Mouse (Mus musculus) heart, adult 2 months (tissue): ENCODE measurements around the gene Olfr33. TPM values are rescaled to one million over a fixed set of nuclear protein-coding genes. Genes with fewer than 3 reads are reported as not detected.
A peak's percentile ranks its signal among the peaks of the same experiment; 100 is the strongest.

ENCODE experiments used
- DNase-seq, 2 experiments: peaks; one replicate each; pipeline ENCODE4 v3.0.0; 2021
- H3K27ac ChIP-seq: fragments of 200-600 bp; 2 replicates; pipeline ENCODE4 v1.8.1; 2022
- H3K27me3 ChIP-seq: fragments of 200-500 bp; 2 replicates; pipeline ENCODE4 v1.6.1; 2012; ENCODE audit warnings: mild to moderate bottlenecking, low read length, inconsistent platforms, mixed read lengths; ENCODE audit not compliant: control insufficient read depth, insufficient read depth
- H3K36me3 ChIP-seq: fragments of 200-500 bp; 2 replicates; pipeline ENCODE4 v1.6.1; 2012; ENCODE audit warnings: low read length, inconsistent platforms; ENCODE audit not compliant: control insufficient read depth, insufficient read depth
- H3K4me1 ChIP-seq: fragments of 200-500 bp; 2 replicates; pipeline ENCODE4 v1.6.1; 2011; ENCODE audit warnings: low read length; ENCODE audit not compliant: control insufficient read depth, insufficient read depth
- H3K4me3 ChIP-seq: fragments of 200-600 bp; 2 replicates; pipeline ENCODE4 v1.8.1; 2022
- H3K79me2 ChIP-seq: fragments of 200-500 bp; replicated peaks from 2 replicates; pipeline ENCODE4 v1.6.1; 2012; ENCODE audit warnings: mild to moderate bottlenecking, inconsistent platforms, low read length, moderate library complexity, mixed read lengths; ENCODE audit not compliant: control insufficient read depth, insufficient read depth
- H3K9ac ChIP-seq: fragments of 200-500 bp; 2 replicates; pipeline ENCODE4 v1.6.1; 2012; ENCODE audit warnings: low read depth, mild to moderate bottlenecking, control low read depth, inconsistent platforms, low read length, mixed read lengths
- CTCF ChIP-seq: fragments of 200-600 bp; IDR thresholded peaks from 2 replicates; pipeline ENCODE4 v1.8.1; 2022; ENCODE audit warnings: antibody characterized with exemption, mild to moderate bottlenecking, moderate library complexity
- EP300 ChIP-seq: fragments of 200-500 bp; IDR thresholded peaks from 2 replicates; pipeline ENCODE4 v1.6.1; 2011; ENCODE audit warnings: low read depth, low read length, control low read depth; ENCODE audit not compliant: insufficient read depth
- POLR2A ChIP-seq: fragments of 200-500 bp; IDR thresholded peaks from 2 replicates; pipeline ENCODE4 v1.6.1; 2011; ENCODE audit warnings: mild to moderate bottlenecking, low read depth, low read length, control low read depth; ENCODE audit not compliant: insufficient read depth
- WGBS: fragments of 180-500 bp; shearing (Covaris S2); methylation state at CpG from one replicate; pipeline ENCODE4 v1.1.7; 2018; 5-methylcytosine and 5-hydroxymethylcytosine counted together
- intact Hi-C: fragments of 180-260 bp; cut with DNase I; formaldehyde crosslinking; loops from one replicate; pipeline ENCODE4 v1.15.1; 2025
- long read RNA-seq: library from polyadenylated mRNA; stranded (forward); transcript quantifications from one replicate; pipeline ENCODE4 v2.0.0, GENCODE M21; 2021
- polyA plus RNA-seq: library from polyadenylated mRNA; depleted of rRNA; stranded (reverse); fragments of >200 nt; gene quantifications from 2 replicates; pipeline ENCODE4 v1.2.3, GENCODE M21; 2012; rRNA removed
- total RNA-seq, 2 experiments: library from RNA; stranded (reverse); gene quantifications; 2 replicates each; pipeline ENCODE4 v1.2.3; 2021

Gene Olfr33
- total RNA-seq (not detected), polyA plus RNA-seq (0.33 TPM in 1 of 2 replicates, not detected in the other)
- long read RNA-seq: 0 reads

GRCm38 (mm10) chr7:102718970-102719369, at the start of gene Olfr33:
Gene Olfr33 (minus strand): TSS chr7:102719070.
- no peak within 1 kb of the TSS for H3K27ac ChIP-seq
- H3K79me2 ChIP-seq: no peaks in the 10 kb centered on the region
- intact Hi-C loops: no loop called here
- H3K4me1 ChIP-seq: no peaks in the 10 kb centered on the region
- 30% methylated on average over 1 of the region's 1 CpGs for WGBS
- H3K4me3 ChIP-seq: no peak within 1 kb of the TSS
- no peak for DNase-seq
- H3K36me3 ChIP-seq: no peaks in the 10 kb centered on the region
- TF ChIP-seq POLR2A: no peak
- TF ChIP-seq CTCF: no peak
- TF ChIP-seq EP300: no peak
- no peaks in the 10 kb centered on the region for H3K27me3 ChIP-seq
- H3K9ac ChIP-seq: no peak within 1 kb of the TSS

- TF ChIP-seq POLR2A: no peak
- no peak for TF ChIP-seq EP300
- TF ChIP-seq CTCF: no peak
- DNase-seq: no peak
- H3K9ac ChIP-seq: no peak within 1 kb of the TSS
- H3K79me2 ChIP-seq: no peaks in the 10 kb centered on the region
- intact Hi-C loops: loop anchor here (10.0 kb wide), 1 partner anchor 94 kb away; the partner anchor contains the start of gene Olfr556
- no peak within 1 kb of the TSS for H3K4me3 ChIP-seq
- no peaks in the 10 kb centered on the region for H3K36me3 ChIP-seq
- H3K4me1 ChIP-seq: no peaks in the 10 kb centered on the region
- 61% methylated on average over 4 of the region's 4 CpGs for WGBS
- no peaks in the 10 kb centered on the region for H3K27me3 ChIP-seq
- H3K27ac ChIP-seq: no peak within 1 kb of the TSS
These were observed 40.4 kb upstream of the Olfr33 start, which contains the start of the genes Olfr560 and Olfr78 for GRCm38 (mm10) chr7:102759266-102759665. Gene Olfr560 (minus strand): TSS chr7:102759366. Gene Olfr78 (minus strand): TSS chr7:102759471.

GRCm38 (mm10) chr7:102752086-102752485, 33.2 kb upstream of the Olfr33 start:
- 3% methylated on average over 1 of the region's 1 CpGs for WGBS
- Histone ChIP-seq H3K9ac (no peak overlapping the region), H3K36me3 (no peaks in the 10 kb centered on the region), H3K27ac (no peak overlapping the region), H3K4me3 (no peak overlapping the region), H3K79me2 (no peaks in the 10 kb centered on the region), H3K27me3 (no peaks in the 10 kb centered on the region), H3K4me1 (no peaks in the 10 kb centered on the region)
- no peak for DNase-seq
- TF ChIP-seq POLR2A (no peak), CTCF (peak; percentile 62), EP300 (no peak)
- intact Hi-C loops: loop anchor here (2.0 to 10.0 kb wide), 2 partner anchors 87 to 239 kb away; partner anchors contain the start of gene Olfr556

DNA sequence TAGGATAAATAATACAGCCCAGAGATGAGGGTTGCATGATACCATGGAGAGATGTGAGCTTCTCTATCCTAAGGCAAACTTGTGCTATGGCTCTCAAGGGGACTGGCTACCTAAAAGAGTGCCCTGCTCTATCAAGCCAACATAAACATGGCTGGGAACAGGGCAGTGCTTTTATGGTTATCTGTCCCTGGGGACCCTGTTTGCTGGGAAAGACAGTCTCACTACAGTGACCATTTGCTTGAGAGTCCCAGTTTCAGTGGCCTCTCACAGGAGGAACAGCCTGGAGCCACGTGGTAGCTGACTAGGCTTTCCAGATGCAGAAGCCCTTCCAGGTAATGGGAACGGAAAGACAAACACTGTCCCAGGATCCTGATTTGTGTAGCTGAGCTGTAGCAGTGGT, 18.8 kb upstream of the Olfr33 start:
- no peaks in the 10 kb centered on the region for H3K36me3 ChIP-seq
- DNase-seq: no peak
- WGBS: 32% methylated on average over 2 of the region's 2 CpGs
- H3K27me3 ChIP-seq: no peaks in the 10 kb centered on the region
- TF ChIP-seq CTCF (no peak), EP300 (no peak), POLR2A (no peak)
- no peaks in the 10 kb centered on the region for H3K79me2 ChIP-seq
- no peak overlapping the region for H3K4me3 ChIP-seq
- no peak overlapping the region for H3K27ac ChIP-seq
- intact Hi-C loops: no loop called here
- no peaks in the 10 kb centered on the region for H3K4me1 ChIP-seq
- no peak overlapping the region for H3K9ac ChIP-seq

GRCm38 (mm10) chr7:102733793-102734192, 14.9 kb upstream of the Olfr33 start:
- WGBS: 48% methylated on average over 1 of the region's 1 CpGs
- Histone ChIP-seq H3K4me3 (no peak overlapping the region), H3K9ac (no peak overlapping the region), H3K36me3 (no peaks in the 10 kb centered on the region), H3K27me3 (no peaks in the 10 kb centered on the region), H3K79me2 (no peaks in the 10 kb centered on the region), H3K4me1 (no peaks in the 10 kb centered on the region), H3K27ac (no peak overlapping the region)
- intact Hi-C loops: no loop called here
- TF ChIP-seq CTCF (no peak), POLR2A (no peak), EP300 (no peak)
- no peak for DNase-seq

DNA sequence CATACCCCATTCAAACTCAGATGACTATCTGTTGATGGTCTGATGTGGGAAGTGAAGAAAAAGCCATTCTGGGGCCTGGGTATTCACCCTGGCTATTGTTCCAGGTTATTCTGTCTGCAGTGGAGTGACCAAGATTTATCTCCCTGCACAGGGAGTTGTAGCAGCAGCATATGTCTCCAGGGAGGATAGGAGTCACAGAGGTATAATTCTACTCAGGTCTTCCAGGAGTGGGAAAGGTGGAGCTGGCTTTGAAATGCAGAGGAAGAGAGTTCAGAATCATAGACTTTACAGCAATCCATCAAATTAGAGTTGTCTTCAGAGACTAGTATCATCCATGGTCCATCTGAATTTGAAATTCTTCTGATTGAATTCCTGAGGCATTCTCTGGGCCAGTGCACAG, 8.5 kb upstream of the Olfr33 start, which contains the start of gene Olfr559:
TSS of gene Olfr559 (minus strand) at position 101 of the 400 bp plus-strand sequence.
- H3K36me3 ChIP-seq: no peaks in the 10 kb centered on the region
- DNase-seq: no peak
- intact Hi-C loops: no loop called here
- H3K79me2 ChIP-seq: no peaks in the 10 kb centered on the region
- H3K9ac ChIP-seq: no peak within 1 kb of the TSS
- no peak within 1 kb of the TSS for H3K27ac ChIP-seq
- no peaks in the 10 kb centered on the region for H3K27me3 ChIP-seq
- H3K4me3 ChIP-seq: no peak within 1 kb of the TSS
- H3K4me1 ChIP-seq: no peaks in the 10 kb centered on the region
- TF ChIP-seq EP300 (no peak), CTCF (no peak), POLR2A (no peak)
